Mouse (Mus musculus) heart, postnatal 36 days (tissue): Measurements from ENCODE around the gene Rgcc. TPM values are rescaled to one million over a fixed set of nuclear protein-coding genes. Genes with fewer than 3 reads are reported as not detected.

Experiments
- DNase-seq, 2 experiments: peaks; one replicate each; pipeline ENCODE4 v3.0.0; 2021 to 2022
- intact Hi-C: fragments of 180-260 bp; cut with DNase I; formaldehyde crosslinking; loops from one replicate; pipeline ENCODE4 v1.15.1; 2025
- total RNA-seq, 2 experiments: library from RNA; stranded (reverse); gene quantifications; 2 replicates each; pipeline ENCODE4 v1.2.3; 2021

Gene Rgcc
- total RNA-seq, 2 experiments from 2014 or later: 54.7 to 54.8 TPM

GRCm38 (mm10) chr14:79304873-79305464 is 3.5 kb upstream of the Rgcc start:
- no peak for DNase-seq
- intact Hi-C loops: loop anchor here (5.0 kb wide), 1 partner anchor 183 kb away; no protein-coding TSS in a partner anchor

GRCm38 (mm10) chr14:79303150-79303549 is 1.7 kb upstream of the Rgcc start:
- intact Hi-C loops: loop anchor here (5.0 kb wide), 1 partner anchor 181 kb away; no protein-coding TSS in a partner anchor

GRCm38 (mm10) chr14:79300641-79301350 is 649 bp downstream of the Rgcc start:
- intact Hi-C loops: loop anchor here (2.0 to 5.0 kb wide), 2 partner anchors 26 to 178 kb away; no protein-coding TSS in a partner anchor

More at GRCm38 (mm10) chr14:79303150-79303549, 1.7 kb upstream of the Rgcc start:
- no peak for DNase-seq

GRCm38 (mm10) chr14:79299796-79300195 is 1.6 kb downstream of the Rgcc start:
- DNase-seq: no peak
- intact Hi-C loops: loop anchor here (2.0 to 5.0 kb wide), 4 partner anchors 25 to 177 kb away; no protein-coding TSS in a partner anchor

More at GRCm38 (mm10) chr14:79300641-79301350, 649 bp downstream of the Rgcc start:
- DNase-seq: no peak

GRCm38 (mm10) chr14:79299230-79299629 is 2.2 kb downstream of the Rgcc start:
- DNase-seq: no peak

GRCm38 (mm10) chr14:79298314-79298992 is 3.0 kb downstream of the Rgcc start:
- DNase-seq: no peak
- intact Hi-C loops: loop anchor here (2.0 to 5.0 kb wide), 2 partner anchors 24 to 116 kb away; no protein-coding TSS in a partner anchor

More at GRCm38 (mm10) chr14:79299230-79299629, 2.2 kb downstream of the Rgcc start:
- intact Hi-C loops: loop anchor here (2.0 to 5.0 kb wide), 2 partner anchors 24 to 117 kb away; no protein-coding TSS in a partner anchor

GRCm38 (mm10) chr14:79296836-79297235 is 4.6 kb downstream of the Rgcc start:
- no peak for DNase-seq
- intact Hi-C loops: loop anchor here (5.0 kb wide), 1 partner anchor 115 kb away; no protein-coding TSS in a partner anchor

- intact Hi-C loops: loop anchor here (5.0 kb wide), 1 partner anchor 114 kb away; no protein-coding TSS in a partner anchor
- no peak for DNase-seq
Observed at GRCm38 (mm10) chr14:79296201-79296600, 5.2 kb downstream of the Rgcc start.

- DNase-seq: no peak
- intact Hi-C loops: loop anchor here (5.0 kb wide), 1 partner anchor 113 kb away; no protein-coding TSS in a partner anchor
Observed at GRCm38 (mm10) chr14:79295579-79295978, 5.9 kb downstream of the Rgcc start.

GRCm38 (mm10) chr14:79294950-79295349 is 6.5 kb downstream of the Rgcc start:
- intact Hi-C loops: loop anchor here (5.0 kb wide), 1 partner anchor 113 kb away; no protein-coding TSS in a partner anchor
- DNase-seq: no peak

- no peak for DNase-seq
- intact Hi-C loops: no loop called here
Observed at GRCm38 (mm10) chr14:79294051-79294814, 7.2 kb downstream of the Rgcc start.

GRCm38 (mm10) chr14:79293119-79293780 is 8.2 kb downstream of the Rgcc start:
- peak in 1 of 2 experiments; percentile 45 for DNase-seq
- intact Hi-C loops: no loop called here

- intact Hi-C loops: no loop called here
- DNase-seq: no peak
Observed at GRCm38 (mm10) chr14:79291629-79292028, 9.8 kb downstream of the Rgcc start.

- intact Hi-C loops: no loop called here
- no peak for DNase-seq
Observed at GRCm38 (mm10) chr14:79290683-79291425, 10.6 kb downstream of the Rgcc start.

GRCm38 (mm10) chr14:79289909-79290308 is 11.5 kb downstream of the Rgcc start:
- intact Hi-C loops: no loop called here

GRCm38 (mm10) chr14:79288280-79288679 is 13.2 kb downstream of the Rgcc start:
- intact Hi-C loops: no loop called here
- no peak for DNase-seq

More at GRCm38 (mm10) chr14:79289909-79290308, 11.5 kb downstream of the Rgcc start:
- no peak for DNase-seq

GRCm38 (mm10) chr14:79287251-79287863 is 14.1 kb downstream of the Rgcc start:
- intact Hi-C loops: no loop called here
- no peak for DNase-seq

GRCm38 (mm10) chr14:79285549-79285948 is 15.9 kb downstream of the Rgcc start:
- intact Hi-C loops: no loop called here
- no peak for DNase-seq
